Mouse (Mus musculus) adrenal gland, adult (tissue): ENCODE data around the gene Ciao2a.

ENCODE experiments used
- DNase-seq, 2 experiments: peaks; one replicate each; pipeline ENCODE4 v3.0.0; 2022 to 2023; ENCODE audit warnings: low spot score in 1 of 2; ENCODE audit not compliant: inconsistent age in 2 of 2

Ciao2a gene

GRCm38 (mm10) chr9:66126456-66127192 is at the start of gene Ciao2a, which contains the start of gene Snx1:
Gene Ciao2a (plus strand): TSS chr9:66126611.
Gene Snx1 (minus strand): TSS chr9:66126587.
- DNase-seq = peak; percentile 95 to 98

- no peak for DNase-seq
Measured at GRCm38 (mm10) chr9:66078072-66078471, 48.3 kb upstream of the Ciao2a start.

- DNase-seq = no peak
Measured at GRCm38 (mm10) chr9:66078493-66078892, 47.9 kb upstream of the Ciao2a start.

GRCm38 (mm10) chr9:66080804-66081459 is 45.5 kb upstream of the Ciao2a start:
- no peak for DNase-seq

- no peak for DNase-seq
Measured at GRCm38 (mm10) chr9:66081999-66082398, 44.4 kb upstream of the Ciao2a start.

GRCm38 (mm10) chr9:66084171-66084570 is 42.2 kb upstream of the Ciao2a start:
- DNase-seq = no peak

GRCm38 (mm10) chr9:66087062-66087461 is 39.3 kb upstream of the Ciao2a start:
- no peak for DNase-seq

- peak; percentile 71 to 88 for DNase-seq
Measured at GRCm38 (mm10) chr9:66088411-66088810, 38.0 kb upstream of the Ciao2a start.

- DNase-seq = peak; percentile 38 to 69
Measured at GRCm38 (mm10) chr9:66090593-66091244, 35.7 kb upstream of the Ciao2a start.

- DNase-seq = peak; percentile 45 to 76
Measured at GRCm38 (mm10) chr9:66091327-66092231, 34.8 kb upstream of the Ciao2a start.

- DNase-seq = no peak
Measured at GRCm38 (mm10) chr9:66092664-66093063, 33.7 kb upstream of the Ciao2a start.

- no peak for DNase-seq
Measured at GRCm38 (mm10) chr9:66101577-66101976, 24.8 kb upstream of the Ciao2a start.

- no peak for DNase-seq
Measured at GRCm38 (mm10) chr9:66102668-66103067, 23.7 kb upstream of the Ciao2a start.

GRCm38 (mm10) chr9:66104601-66105000 is 21.8 kb upstream of the Ciao2a start:
- no peak for DNase-seq

- no peak for DNase-seq
Measured at GRCm38 (mm10) chr9:66105168-66105567, 21.2 kb upstream of the Ciao2a start.

GRCm38 (mm10) chr9:66109574-66109973 is 16.8 kb upstream of the Ciao2a start:
- DNase-seq = no peak

- no peak for DNase-seq
Measured at GRCm38 (mm10) chr9:66110126-66110525, 16.3 kb upstream of the Ciao2a start.

GRCm38 (mm10) chr9:66110611-66111379 is 15.6 kb upstream of the Ciao2a start:
- DNase-seq = no peak

GRCm38 (mm10) chr9:66114341-66114740 is 12.1 kb upstream of the Ciao2a start:
- no peak for DNase-seq

- DNase-seq = peak; percentile 63 to 77
Measured at GRCm38 (mm10) chr9:66116890-66117289, 9.5 kb upstream of the Ciao2a start.
